Mouse (Mus musculus) embryonic facial prominence, embryonic 11.5 days (tissue): ENCODE data around the gene Fam222b. TPM values are rescaled to one million over a fixed set of nuclear protein-coding genes. Genes with fewer than 3 reads are reported as not detected.

ENCODE experiments used
- ATAC-seq: fragments of 200-750 bp; cut with Nextera tagmentation; replicated peaks from 2 replicates; pipeline ENCODE4 v1.8.0; 2017; ENCODE audit warnings: low read depth; ENCODE audit not compliant: insufficient number of reproducible peaks, low FRiP score, low TSS enrichment
- DNase-seq: peaks from one replicate; pipeline ENCODE4 v3.0.0-alpha.2; 2015; ENCODE audit warnings: low spot score
- H3K27ac ChIP-seq: fragments of 300-500 bp; sonication (generic); replicated peaks from 2 replicates; pipeline ENCODE4 v1.5.1; 2014; ENCODE audit warnings: mild to moderate bottlenecking, low read depth, low read length, control low read depth
- H3K27me3 ChIP-seq: fragments of 300-500 bp; sonication (generic); 2 replicates; pipeline ENCODE4 v1.6.1; 2014; ENCODE audit warnings: mild to moderate bottlenecking, low read length, moderate library complexity, mixed read lengths; ENCODE audit not compliant: control insufficient read depth, insufficient read depth
- H3K36me3 ChIP-seq: fragments of 300-500 bp; sonication (generic); replicated peaks from 2 replicates; pipeline ENCODE4 v1.6.1; 2014; ENCODE audit warnings: low read depth, mild to moderate bottlenecking, low read length, moderate library complexity, mixed read lengths; ENCODE audit not compliant: control insufficient read depth, insufficient read depth
- H3K4me1 ChIP-seq: fragments of 300-500 bp; sonication (generic); 2 replicates; pipeline ENCODE4 v1.6.1; 2014; ENCODE audit warnings: low read length, mixed read lengths; ENCODE audit not compliant: control insufficient read depth, insufficient read depth
- H3K4me2 ChIP-seq: fragments of 300-500 bp; sonication (generic); 2 replicates; pipeline ENCODE4 v1.6.1; 2014; ENCODE audit warnings: low read depth, mild to moderate bottlenecking, control low read depth, low read length, moderate library complexity
- H3K4me3 ChIP-seq: fragments of 300-500 bp; sonication (generic); 2 replicates; pipeline ENCODE4 v1.5.1; 2014; ENCODE audit warnings: low read depth, low read length, control low read depth
- H3K9ac ChIP-seq: fragments of 300-500 bp; sonication (generic); replicated peaks from 2 replicates; pipeline ENCODE4 v1.6.1; 2014; ENCODE audit warnings: mild to moderate bottlenecking, control low read depth, low read length
- H3K9me3 ChIP-seq: fragments of 300-500 bp; sonication (generic); replicated peaks from 2 replicates; pipeline ENCODE4 v1.6.1; 2016; ENCODE audit warnings: mild to moderate bottlenecking, low read length, inconsistent platforms, mixed read lengths; ENCODE audit not compliant: control insufficient read depth
- WGBS: fragments of 180-500 bp; shearing (Covaris S2); extraction: QIAGEN DNeasy Blood & Tissue Kit; methylation state at CpG from one replicate; pipeline ENCODE4 v1.1.7; 2014; 5-methylcytosine and 5-hydroxymethylcytosine counted together
- polyA plus RNA-seq: library from polyadenylated mRNA; unstranded; fragments of >200 nt; fragmentation: Nextera tagmentation; extraction: Ambion mirVana; gene quantifications from 2 replicates; pipeline ENCODE4 v1.2.1, GENCODE M21; 2014

The Fam222b gene
- polyA plus RNA-seq, 1 experiment from 2014 or later: 19.0 TPM

GRCm38 (mm10) chr11:78097077-78097476, 2.6 kb downstream of the Fam222b start:
- Histone ChIP-seq H3K27ac (no peak overlapping the region), H3K9me3 (no peaks in the 10 kb centered on the region), H3K4me2 (peak overlapping the region; percentile 1; the same call in 1 of the 2 replicates), H3K4me3 (no peak overlapping the region), H3K27me3 (no peaks in the 10 kb centered on the region), H3K9ac (no peak overlapping the region), H3K4me1 (peaks cover 3% of the 10 kb centered on the region; the same call in 1 of the 2 replicates), H3K36me3 (no peaks in the 10 kb centered on the region)
- DNase-seq: no peak
- no peak for ATAC-seq
- 48% methylated on average over 3 of the region's 3 CpGs for WGBS

GRCm38 (mm10) chr11:78100746-78101145, 6.3 kb downstream of the Fam222b start:
- H3K9ac ChIP-seq: no peak overlapping the region
- no peaks in the 10 kb centered on the region for H3K36me3 ChIP-seq
- H3K9me3 ChIP-seq: no peaks in the 10 kb centered on the region
- no peaks in the 10 kb centered on the region for H3K27me3 ChIP-seq
- H3K4me2 ChIP-seq: no peak overlapping the region
- ATAC-seq (no peak), DNase-seq (no peak)
- H3K27ac ChIP-seq: no peak overlapping the region
- WGBS: 95% methylated on average over 11 of the region's 11 CpGs
- no peak overlapping the region for H3K4me3 ChIP-seq
- H3K4me1 ChIP-seq: peaks cover 3% of the 10 kb centered on the region; the same call in 1 of the 2 replicates

DNA sequence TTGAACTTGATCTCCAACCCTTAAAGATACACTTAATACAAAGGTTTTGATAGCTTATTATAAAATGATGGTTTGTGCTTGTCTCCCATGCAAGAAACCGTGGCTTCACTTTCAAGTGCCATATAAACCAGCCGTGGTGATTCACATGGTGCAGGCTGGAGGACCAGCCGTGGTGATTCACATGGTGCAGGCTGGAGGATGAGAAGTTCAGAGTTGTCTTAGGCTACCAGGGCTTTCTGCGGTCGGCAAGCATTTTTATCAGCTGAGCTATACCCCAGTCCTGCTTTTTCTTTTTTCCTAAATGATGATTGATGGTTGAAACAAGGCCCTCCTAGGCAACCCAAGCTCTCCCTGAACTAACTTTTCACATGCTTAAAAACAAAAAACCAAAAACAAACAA, 7.7 kb downstream of the Fam222b start:
- no peak overlapping the region for H3K9ac ChIP-seq
- DNase-seq: no peak
- no peak overlapping the region for H3K4me3 ChIP-seq
- no peak overlapping the region for H3K27ac ChIP-seq
- no peaks in the 10 kb centered on the region for H3K36me3 ChIP-seq
- no peak for ATAC-seq
- H3K9me3 ChIP-seq: no peaks in the 10 kb centered on the region
- WGBS: 90% methylated on average over 5 of the region's 5 CpGs
- H3K4me1 ChIP-seq: no peaks in the 10 kb centered on the region
- no peaks in the 10 kb centered on the region for H3K27me3 ChIP-seq
- H3K4me2 ChIP-seq: no peak overlapping the region

DNA sequence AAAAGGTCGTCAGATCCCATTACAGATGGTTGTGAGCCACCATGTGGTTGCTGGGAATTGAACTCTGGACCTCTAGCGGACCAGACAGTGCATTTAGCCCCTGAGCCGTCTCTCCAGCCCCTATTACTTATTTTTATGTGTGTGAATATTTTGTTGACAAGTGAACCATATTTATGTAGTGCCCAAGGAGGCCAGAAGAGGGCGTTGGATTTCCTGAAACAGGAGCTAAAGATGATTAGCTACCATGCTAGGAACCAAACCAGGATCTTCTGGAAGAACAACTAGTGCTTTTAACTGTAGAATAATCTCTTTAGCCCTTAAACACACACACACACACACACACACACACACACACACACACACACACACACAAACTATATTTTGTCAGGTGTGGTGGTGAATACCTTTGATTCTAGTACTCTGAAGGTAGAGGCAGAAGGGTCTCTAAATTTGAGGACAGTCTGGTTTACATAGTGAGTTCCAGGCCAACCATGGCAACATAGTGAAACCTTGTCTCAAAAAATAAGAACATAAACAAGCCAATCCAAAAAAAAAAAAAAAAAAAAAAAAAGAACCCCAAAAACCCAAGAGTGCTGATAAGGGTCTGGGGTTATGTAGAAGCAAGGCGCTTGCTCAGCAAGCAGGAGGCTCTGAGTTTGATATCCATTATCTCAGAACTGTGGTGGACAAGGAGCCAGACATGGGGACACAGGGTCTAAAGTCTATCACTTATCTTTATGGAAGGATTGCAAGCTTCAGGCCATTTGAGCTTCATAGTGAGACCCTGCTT, 8.7 kb downstream of the Fam222b start:
- Histone ChIP-seq H3K4me3 (no peak overlapping the region), H3K9ac (no peak overlapping the region), H3K27me3 (no peaks in the 10 kb centered on the region), H3K4me2 (no peak overlapping the region), H3K27ac (no peak overlapping the region), H3K36me3 (no peaks in the 10 kb centered on the region), H3K4me1 (no peaks in the 10 kb centered on the region), H3K9me3 (no peaks in the 10 kb centered on the region)
- DNase-seq: no peak
- no peak for ATAC-seq
- WGBS: 66% methylated on average over 5 of the region's 5 CpGs

DNA sequence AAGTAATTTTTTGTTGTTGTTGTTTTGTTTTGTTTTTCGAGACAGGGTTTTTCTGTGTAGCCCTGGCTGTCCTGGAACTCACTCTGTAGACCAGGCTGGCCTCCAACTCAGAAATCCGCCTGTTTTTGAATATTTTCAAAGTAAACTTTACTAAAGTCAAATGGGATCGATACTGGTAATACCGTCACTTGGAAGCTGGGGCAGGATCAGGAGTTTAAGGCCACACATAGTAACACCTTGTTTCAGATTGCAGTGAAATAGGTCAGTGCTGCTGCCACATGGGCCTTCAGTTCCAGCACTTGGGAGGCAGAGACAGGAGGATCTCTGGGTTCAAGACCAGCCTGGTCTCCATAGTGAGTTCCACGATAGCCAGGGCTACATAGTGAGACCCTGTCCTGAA, 10.0 kb downstream of the Fam222b start:
- no peak for ATAC-seq
- no peaks in the 10 kb centered on the region for H3K36me3 ChIP-seq

DNA sequence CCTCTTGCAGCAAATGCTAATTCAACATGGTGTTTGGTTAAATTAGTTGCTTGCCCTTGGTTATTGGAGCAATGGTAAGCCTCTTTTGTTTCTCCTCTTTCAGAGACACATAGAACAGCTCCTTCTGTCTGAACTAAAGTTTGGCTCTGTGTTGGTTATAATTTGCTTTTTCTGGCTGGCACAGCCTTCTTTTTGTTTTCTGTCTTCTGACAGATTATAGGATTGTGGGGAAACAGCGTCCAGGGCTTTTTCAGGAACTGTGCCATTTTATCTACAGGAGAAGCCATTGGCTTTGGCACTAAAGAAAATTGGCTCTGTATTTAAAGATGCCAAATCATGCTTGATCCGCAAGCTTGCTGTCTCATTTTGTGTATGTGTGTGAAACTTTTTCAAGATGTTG, 19.2 kb downstream of the Fam222b start:
- no peak for DNase-seq
- H3K4me3 ChIP-seq: no peak overlapping the region
- H3K9ac ChIP-seq: no peak overlapping the region
- no peaks in the 10 kb centered on the region for H3K9me3 ChIP-seq
- 97% methylated on average over 2 of the region's 2 CpGs for WGBS
- H3K4me1 ChIP-seq: peaks cover 2% of the 10 kb centered on the region; the same call in 1 of the 2 replicates
- no peak overlapping the region for H3K4me2 ChIP-seq
- no peak for ATAC-seq
- no peak overlapping the region for H3K27ac ChIP-seq
- no peaks in the 10 kb centered on the region for H3K36me3 ChIP-seq
- no peaks in the 10 kb centered on the region for H3K27me3 ChIP-seq

More for the DNA sequence above, 10.0 kb downstream of the Fam222b start:
- H3K4me1 ChIP-seq: no peaks in the 10 kb centered on the region
- H3K27me3 ChIP-seq: no peaks in the 10 kb centered on the region
- DNase-seq: no peak
- no peak overlapping the region for H3K4me2 ChIP-seq
- H3K9me3 ChIP-seq: no peaks in the 10 kb centered on the region
- no peak overlapping the region for H3K27ac ChIP-seq
- H3K9ac ChIP-seq: no peak overlapping the region
- 91% methylated on average over 5 of the region's 5 CpGs for WGBS
- H3K4me3 ChIP-seq: no peak overlapping the region

- ATAC-seq (no peak), DNase-seq (no peak)
- Histone ChIP-seq H3K4me3 (peak overlapping the region; percentile 59), H3K36me3 (no peaks in the 10 kb centered on the region), H3K27ac (peak overlapping the region; percentile 86), H3K9ac (peak overlapping the region; percentile 77), H3K9me3 (no peaks in the 10 kb centered on the region), H3K4me2 (peak overlapping the region; percentile 68), H3K4me1 (peaks cover 2% of the 10 kb centered on the region; the same call in 1 of the 2 replicates), H3K27me3 (no peaks in the 10 kb centered on the region)
- 9% methylated on average over 19 of the region's 19 CpGs for WGBS
Observed at GRCm38 (mm10) chr11:78114676-78115366, 20.4 kb downstream of the Fam222b start.
